Mouse (Mus musculus) heart, postnatal 25 days (tissue): Measurements from ENCODE around the gene Klrg1. TPM values are rescaled to one million over a fixed set of nuclear protein-coding genes. Genes with fewer than 3 reads are reported as not detected.

ENCODE experiments used
- total RNA-seq, 2 experiments: library from RNA; stranded (reverse); gene quantifications; 2 replicates each; pipeline ENCODE4 v1.2.3; 2021

The Klrg1 gene
- total RNA-seq, 2 experiments from 2014 or later = not detected

Other genes starting within 250 kb of the Klrg1 start
- 10 to 100 TPM; 36.4 to 41.4 TPM for gene M6pr, start 25.8 kb upstream of the Klrg1 start, total RNA-seq
- gene Phc1, start 57.7 kb upstream of the Klrg1 start, total RNA-seq = 10 to 100 TPM; 17.1 to 18.7 TPM
- not detected for gene Rimklb, start 215.9 kb upstream of the Klrg1 start, total RNA-seq
- gene Mfap5, start 223.0 kb upstream of the Klrg1 start, total RNA-seq = 10 to 100 TPM; 37.3 to 50.0 TPM